Mouse (Mus musculus) lung, adult 2 months (tissue): Measurements from ENCODE around the gene Smim23.

ENCODE experiments used
- CTCF ChIP-seq: fragments of 200-500 bp; IDR thresholded peaks from 2 replicates; pipeline ENCODE4 v1.5.1; 2011; ENCODE audit warnings: mild to moderate bottlenecking, low read length, control low read depth; ENCODE audit not compliant: insufficient read depth
- POLR2A ChIP-seq: fragments of 200-500 bp; IDR thresholded peaks from 2 replicates; pipeline ENCODE4 v1.6.1; 2011; ENCODE audit warnings: low read depth, mild to moderate bottlenecking, control low read depth, low read length, borderline replicate concordance; ENCODE audit errors: extremely low read depth

- TF ChIP-seq CTCF (peak; percentile 34), POLR2A (no peak)
Observed at GRCm38 (mm10) chr11:32768642-32769343, 55.6 kb downstream of the Smim23 start.
